In genomic region chr11:48852624-48853473, GRCm38 (mm10) we compare ENCODE assay signal across 9 mouse cellular contexts. TPM values are rescaled to one million over a fixed set of nuclear protein-coding genes. Genes with fewer than 3 reads are reported as not detected.
DNase-seq lines count a peak whose midpoint lies in the region; ATAC-seq and TF ChIP-seq lines count a peak whose summit lies in the region.
"Had no signal": no experiment of that assay in that cellular context is flagged by ENCODE, and none has a peak within 500 bp of the region (broad histone marks: within the 10 kb centered on the region; RNA-seq: fewer than 3 reads in every experiment).

No protein-coding gene starts in this region.

- peak overlapping the region; percentile 75 for H3K9ac ChIP-seq in liver, embryonic 13.5 days

- no peak overlapping the region for H3K27ac ChIP-seq in embryonic fibroblast, embryonic 13.5 days (ENCODE audit: insufficient read depth, low read length)
- no peak overlapping the region for H3K27ac ChIP-seq in liver, embryonic 13.5 days

- H3K36me3 ChIP-seq in C2C12 (ENCODE audit: control insufficient read depth, insufficient read depth) = no peaks in the 10 kb centered on the region
- no peaks in the 10 kb centered on the region for H3K36me3 ChIP-seq in liver, embryonic 13.5 days

- no peaks in the 10 kb centered on the region for H3K79me2 ChIP-seq in C2C12 (ENCODE audit: control insufficient read depth, insufficient read depth)

- TF ChIP-seq CTCF in C2C12 (IDR thresholded peaks at IDR 0.05; ENCODE audit: control insufficient read depth, insufficient read depth, insufficient read length) = no peak
- TF ChIP-seq CTCF in embryonic fibroblast, embryonic 13.5 days (IDR thresholded peaks at IDR 0.05; ENCODE audit: borderline replicate concordance, insufficient read depth, low read length) = no peak

- peak overlapping the region; percentile 56 for H3ac ChIP-seq in C2C12 (ENCODE audit: control insufficient read depth, insufficient read length, low read depth)

- no peak for DNase-seq in frontal cortex, postnatal 36 days (ENCODE audit: low spot score in 2 of 2)
- DNase-seq in liver, embryonic 13.5 days = no peak
- DNase-seq in T-cell, adult 2 months (ENCODE audit: low spot score) = no peak
- no peak for DNase-seq in adrenal gland, adult 8-10 months
- no peak for DNase-seq in layer of hippocampus, adult 9-11 months

- H3K27me3 ChIP-seq in C2C12 (ENCODE audit: control insufficient read depth, insufficient read depth, insufficient read length) = no peaks in the 10 kb centered on the region
- peaks cover 22% of the 10 kb centered on the region for H3K27me3 ChIP-seq in liver, embryonic 13.5 days
- H3K27me3 ChIP-seq: Patski had no signal

- 0 out of 2 replicates have a peak, but pooled peaks cover 3% of the 10 kb centered on the region for H3K9me3 ChIP-seq in liver, embryonic 13.5 days (replicated peaks)

- ATAC-seq in frontal cortex, adult (ENCODE audit: low TSS enrichment) = peak; percentile 27; the same call in 1 of the 2 replicates
- ATAC-seq in liver, embryonic 13.5 days (ENCODE audit: low read depth) = peak; percentile 9

- H3K4me2 ChIP-seq in liver, embryonic 13.5 days = peak overlapping the region; percentile 97

- peak overlapping the region; percentile 43 for H3K4me3 ChIP-seq in C2C12 (ENCODE audit: insufficient read depth, poor library complexity, severe bottlenecking)
- peak overlapping the region; percentile 64 for H3K4me3 ChIP-seq in embryonic fibroblast, embryonic 13.5 days (ENCODE audit: insufficient read depth, low read length)
- peak overlapping the region; percentile 75 for H3K4me3 ChIP-seq in liver, embryonic 13.5 days (replicated peaks)

- TF ChIP-seq POLR2A in embryonic fibroblast, embryonic 13.5 days (IDR thresholded peaks at IDR 0.05; ENCODE audit: low read depth, low read length) = no peak

- no peaks in the 10 kb centered on the region for H3K79me3 ChIP-seq in C2C12 (ENCODE audit: low read depth)

- H3K4me1 ChIP-seq in embryonic fibroblast, embryonic 13.5 days (ENCODE audit: control insufficient read depth, insufficient read depth, low read length) = 0 out of 2 replicates have a peak, but pooled peaks cover 2% of the 10 kb centered on the region
- H3K4me1 ChIP-seq in liver, embryonic 13.5 days (replicated peaks) = peaks cover 48% of the 10 kb centered on the region

- 8% methylated on average over 23 of the region's 23 CpGs for WGBS in liver, embryonic 13.5 days (ENCODE audit: insufficient replicate concordance)

TF ChIP-seq in C2C12, 6 proteins besides CTCF, POLR2A, EP300 and RAD21:
- TF ChIP-seq MAX (IDR thresholded peaks at IDR 0.05) = no peak
- TF ChIP-seq CEBPB (IDR thresholded peaks at IDR 0.05; ENCODE audit: low read depth) = no peak
- no peak for TF ChIP-seq USF1 (IDR thresholded peaks at IDR 0.05; ENCODE audit: low read depth)

RNA-seq across cellular contexts. Expression of gene Irgm1, which starts 18.6 kb away (rescaled TPM):
- polyA plus RNA-seq in C2C12 (2012; fragmentation: generic; extraction: Trizol) = 9.1 TPM
- polyA plus RNA-seq in embryonic fibroblast, embryonic 13.5 days (2011; ENCODE audit: insufficient read length, low read depth, missing spikeins) = 36.5 and 61.8 TPM in 2 replicates
- polyA plus RNA-seq in liver, embryonic 13.5 days (2015; fragmentation: Nextera tagmentation; extraction: Ambion mirVana) = 17.0 and 19.8 TPM in 2 replicates
- 10 to 100 TPM; 21.0 to 26.7 (median 25.2) TPM for total RNA-seq in adrenal gland, adult 8-10 months (2022)

RNA-seq across cellular contexts. Expression of gene Gm12184, which starts 26.4 kb away (rescaled TPM):
- 8.0 TPM for polyA plus RNA-seq in C2C12 (2012; fragmentation: generic; extraction: Trizol)
- 40.5 and 61.2 TPM in 2 replicates for polyA plus RNA-seq in embryonic fibroblast, embryonic 13.5 days (2011; ENCODE audit: insufficient read length, low read depth, missing spikeins)
- polyA plus RNA-seq in liver, embryonic 13.5 days (2015; fragmentation: Nextera tagmentation; extraction: Ambion mirVana) = 1.2 and 1.7 TPM in 2 replicates
- 1 to 10 TPM; 2.9 to 3.5 (median 3.3) TPM for total RNA-seq in adrenal gland, adult 8-10 months (2022)

RNA-seq across cellular contexts. Expression of gene Trim7, which starts 26.9 kb away (rescaled TPM):
- polyA plus RNA-seq in C2C12 (2012; fragmentation: generic; extraction: Trizol) = 1.9 TPM
- polyA plus RNA-seq in embryonic fibroblast, embryonic 13.5 days (2011; ENCODE audit: insufficient read length, low read depth, missing spikeins) = 16.0 and 19.1 TPM in 2 replicates
- polyA plus RNA-seq in liver, embryonic 13.5 days (2015; fragmentation: Nextera tagmentation; extraction: Ambion mirVana) = 0.06 and 0.09 TPM in 2 replicates
- 10 to 100 TPM; 10.1 to 14.9 (median 10.9) TPM for total RNA-seq in adrenal gland, adult 8-10 months (2022)

RNA-seq across cellular contexts. Expression of gene Trim41, which starts 35.7 kb away (rescaled TPM):
- 24.4 TPM for polyA plus RNA-seq in C2C12 (2012; fragmentation: generic; extraction: Trizol)
- polyA plus RNA-seq in embryonic fibroblast, embryonic 13.5 days (2011; ENCODE audit: insufficient read length, low read depth, missing spikeins) = 27.2 and 40.7 TPM in 2 replicates
- polyA plus RNA-seq in liver, embryonic 13.5 days (2015; fragmentation: Nextera tagmentation; extraction: Ambion mirVana) = 1.7 and 2.4 TPM in 2 replicates
- 10 to 100 TPM; 35.5 to 69.9 (median 49.8) TPM for total RNA-seq in adrenal gland, adult 8-10 months (2022)

RNA-seq across cellular contexts. Expression of gene Gm5431, which starts 49.2 kb away (rescaled TPM):
- polyA plus RNA-seq in C2C12 (2012; fragmentation: generic; extraction: Trizol) = not detected
- not detected in 2 replicates for polyA plus RNA-seq in embryonic fibroblast, embryonic 13.5 days (2011; ENCODE audit: insufficient read length, low read depth, missing spikeins)
- 0.20 and 0.38 TPM in 2 replicates for polyA plus RNA-seq in liver, embryonic 13.5 days (2015; fragmentation: Nextera tagmentation; extraction: Ambion mirVana)
- total RNA-seq in adrenal gland, adult 8-10 months (2022) = 1 to 10 TPM; 1.4 to 2.8 (median 2.6) TPM
